13 mouse cellular contexts compared by ENCODE assay signal in the genomic region with DNA sequence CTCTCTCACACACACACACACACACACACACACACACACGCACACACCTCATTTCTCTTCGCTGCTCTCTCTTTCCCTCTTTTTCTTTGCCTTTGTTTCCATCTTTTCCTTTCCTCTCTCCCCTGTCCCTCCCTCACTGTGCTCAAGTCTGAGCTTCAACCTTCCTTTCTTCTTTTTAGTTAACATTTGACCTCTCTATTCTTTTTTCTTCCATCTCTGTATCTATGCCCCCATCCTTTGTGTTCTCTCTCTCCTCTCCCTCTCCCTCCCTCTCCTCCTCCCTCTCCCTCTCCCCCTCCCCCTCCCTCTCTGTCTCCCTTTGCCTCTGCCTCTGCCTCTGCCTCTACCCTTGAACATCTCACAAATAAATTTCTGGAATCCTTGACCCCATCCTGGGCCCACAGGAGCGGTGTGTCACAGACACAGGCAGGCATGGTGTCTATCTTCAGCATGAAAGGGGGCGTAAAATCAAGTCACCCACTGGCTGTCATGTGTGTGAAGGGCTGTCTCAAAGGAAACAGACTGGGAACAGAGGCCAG. TPM values are rescaled to one million over a fixed set of nuclear protein-coding genes. Genes with fewer than 3 reads are reported as not detected.
DNase-seq lines count a peak whose midpoint lies in the region; ATAC-seq and TF ChIP-seq lines count a peak whose summit lies in the region.
"Had no signal": no experiment of that assay in that cellular context is flagged by ENCODE, and none has a peak within 500 bp of the region (broad histone marks: within the 10 kb centered on the region; RNA-seq: fewer than 3 reads in every experiment).

No protein-coding gene starts in this region.

- peak overlapping the region; percentile 29 for H3K4me3 ChIP-seq in forebrain, embryonic 16.5 days (replicated peaks; ENCODE audit: low read length)
- H3K4me3 ChIP-seq in hindbrain, postnatal 0 days (ENCODE audit: low read length) = no peak overlapping the region
- no peak overlapping the region for H3K4me3 ChIP-seq in neural tube, embryonic 12.5 days
- no peak overlapping the region for H3K4me3 ChIP-seq in intestine, embryonic 16.5 days (ENCODE audit: low read length)
- H3K4me3 ChIP-seq in liver, embryonic 11.5 days (ENCODE audit: low read depth, low read length) = no peak overlapping the region
- H3K4me3 ChIP-seq: embryonic facial prominence, embryonic 15.5 days; kidney, embryonic 15.5 days had no signal

- TF ChIP-seq CTCF in hindbrain, postnatal 0 days (IDR thresholded peaks at IDR 0.05; ENCODE audit: low read depth) = no peak

- WGBS in forebrain, embryonic 16.5 days = 35% methylated on average over 4 of the region's 4 CpGs
- 25% methylated on average over 4 of the region's 4 CpGs for WGBS in hindbrain, postnatal 0 days
- WGBS in neural tube, embryonic 12.5 days = 42% methylated on average over 4 of the region's 4 CpGs
- 53% methylated on average over 4 of the region's 4 CpGs for WGBS in intestine, embryonic 16.5 days
- WGBS in liver, embryonic 11.5 days = 48% methylated on average over 4 of the region's 4 CpGs

- H3K9ac ChIP-seq in forebrain, embryonic 16.5 days (replicated peaks; ENCODE audit: low read depth, low read length) = peak overlapping the region; percentile 37; the same call in 1 of the 2 replicates
- no peak overlapping the region for H3K9ac ChIP-seq in hindbrain, postnatal 0 days (replicated peaks; ENCODE audit: low read length)
- peak overlapping the region; percentile 30; the same call in 1 of the 2 replicates for H3K9ac ChIP-seq in neural tube, embryonic 12.5 days
- no peak overlapping the region for H3K9ac ChIP-seq in intestine, embryonic 16.5 days (ENCODE audit: low read depth, low read length)
- no peak overlapping the region for H3K9ac ChIP-seq in liver, embryonic 11.5 days (ENCODE audit: low read depth, low read length)
- H3K9ac ChIP-seq: embryonic facial prominence, embryonic 15.5 days; kidney, embryonic 15.5 days had no signal

- peaks cover 11% of the 10 kb centered on the region for H3K4me1 ChIP-seq in forebrain, embryonic 16.5 days (replicated peaks; ENCODE audit: control insufficient read depth, insufficient read depth, low read length)
- peaks cover 11% of the 10 kb centered on the region for H3K4me1 ChIP-seq in hindbrain, postnatal 0 days (ENCODE audit: insufficient read depth, low read length)
- H3K4me1 ChIP-seq in neural tube, embryonic 12.5 days = peaks cover 15% of the 10 kb centered on the region
- no peaks in the 10 kb centered on the region for H3K4me1 ChIP-seq in intestine, embryonic 16.5 days (ENCODE audit: control insufficient read depth, insufficient read depth, low read length)
- H3K4me1 ChIP-seq in liver, embryonic 11.5 days (replicated peaks; ENCODE audit: control insufficient read depth, insufficient read depth, low read length) = no peaks in the 10 kb centered on the region
- H3K4me1 ChIP-seq: embryonic facial prominence, embryonic 15.5 days; kidney, embryonic 15.5 days had no signal

- H3K27me3 ChIP-seq in forebrain, embryonic 16.5 days (replicated peaks; ENCODE audit: control insufficient read depth, insufficient read depth, low read length) = no peaks in the 10 kb centered on the region
- no peaks in the 10 kb centered on the region for H3K27me3 ChIP-seq in hindbrain, postnatal 0 days (ENCODE audit: insufficient read depth, low read length)
- H3K27me3 ChIP-seq in neural tube, embryonic 12.5 days (replicated peaks) = no peaks in the 10 kb centered on the region
- H3K27me3 ChIP-seq in intestine, embryonic 16.5 days (replicated peaks; ENCODE audit: control insufficient read depth, insufficient read depth, low read length) = no peaks in the 10 kb centered on the region
- H3K27me3 ChIP-seq in liver, embryonic 11.5 days (replicated peaks; ENCODE audit: control insufficient read depth, insufficient read depth, low read length) = no peaks in the 10 kb centered on the region
- H3K27me3 ChIP-seq: embryonic facial prominence, embryonic 15.5 days; kidney, embryonic 15.5 days had no signal

- peak overlapping the region; percentile 72 for H3K27ac ChIP-seq in forebrain, embryonic 16.5 days (ENCODE audit: low read length)
- H3K27ac ChIP-seq in hindbrain, postnatal 0 days = peak overlapping the region; percentile 22; the same call in 1 of the 2 replicates
- H3K27ac ChIP-seq in neural tube, embryonic 12.5 days = no peak overlapping the region
- H3K27ac ChIP-seq in intestine, embryonic 16.5 days (ENCODE audit: low read length) = no peak overlapping the region
- H3K27ac ChIP-seq in liver, embryonic 11.5 days (ENCODE audit: low read depth, low read length) = no peak overlapping the region
- H3K27ac ChIP-seq: embryonic facial prominence, embryonic 15.5 days; kidney, embryonic 15.5 days; macrophage had no signal

- peaks cover 12% of the 10 kb centered on the region; the same call in 1 of the 2 replicates for H3K36me3 ChIP-seq in forebrain, embryonic 16.5 days (ENCODE audit: control insufficient read depth, insufficient read depth)
- no peaks in the 10 kb centered on the region; the same call in 1 of the 2 replicates for H3K36me3 ChIP-seq in hindbrain, postnatal 0 days (ENCODE audit: insufficient read depth, low read length)
- H3K36me3 ChIP-seq in neural tube, embryonic 12.5 days = peaks cover 13% of the 10 kb centered on the region; the same call in 1 of the 2 replicates
- no peaks in the 10 kb centered on the region for H3K36me3 ChIP-seq in intestine, embryonic 16.5 days (ENCODE audit: control insufficient read depth, insufficient read depth, low read length)
- no peaks in the 10 kb centered on the region for H3K36me3 ChIP-seq in liver, embryonic 11.5 days (ENCODE audit: control insufficient read depth, insufficient read depth, low read length)
- H3K36me3 ChIP-seq: embryonic facial prominence, embryonic 15.5 days; kidney, embryonic 15.5 days had no signal

- peak overlapping the region; percentile 46 for H3K4me2 ChIP-seq in forebrain, embryonic 16.5 days (ENCODE audit: low read length)
- peak overlapping the region; percentile 47 for H3K4me2 ChIP-seq in hindbrain, postnatal 0 days (ENCODE audit: low read depth, low read length)
- peak overlapping the region; percentile 47 for H3K4me2 ChIP-seq in neural tube, embryonic 12.5 days (replicated peaks)
- H3K4me2 ChIP-seq in intestine, embryonic 16.5 days (ENCODE audit: low read depth, low read length) = no peak overlapping the region
- H3K4me2 ChIP-seq in liver, embryonic 11.5 days = no peak overlapping the region
- H3K4me2 ChIP-seq: embryonic facial prominence, embryonic 15.5 days; kidney, embryonic 15.5 days had no signal

- DNase-seq in heart, adult 11 months = peak; percentile 45
- DNase-seq in heart, postnatal 14 days = no peak
- no peak for DNase-seq in hindbrain, postnatal 0 days (ENCODE audit: low spot score)
- no peak for DNase-seq in liver, embryonic 11.5 days (ENCODE audit: low spot score)
- DNase-seq in heart, adult 9 months (ENCODE audit: low spot score in 2 of 2) = no peak
- DNase-seq: gastrocnemius, postnatal 36 days; lung, adult 18-20 months had no signal

- intact Hi-C loops in heart, postnatal 14 days (cut with DNase I) = no loop called here

- peak; percentile 31 for ATAC-seq in forebrain, embryonic 16.5 days
- ATAC-seq in hindbrain, postnatal 0 days = peak; percentile 42; the same call in 1 of the 2 replicates
- ATAC-seq in neural tube, embryonic 12.5 days (ENCODE audit: low FRiP score, low read depth) = peak; percentile 37; the same call in 1 of the 2 replicates
- no peak for ATAC-seq in intestine, embryonic 16.5 days
- no peak for ATAC-seq in liver, embryonic 11.5 days (replicated peaks; ENCODE audit: low FRiP score)

- H3K9me3 ChIP-seq in forebrain, embryonic 16.5 days (ENCODE audit: control insufficient read depth, low read length) = no peaks in the 10 kb centered on the region
- no peaks in the 10 kb centered on the region for H3K9me3 ChIP-seq in hindbrain, postnatal 0 days (ENCODE audit: low read length)
- H3K9me3 ChIP-seq in neural tube, embryonic 12.5 days = no peaks in the 10 kb centered on the region
- H3K9me3 ChIP-seq in intestine, embryonic 16.5 days (ENCODE audit: control insufficient read depth, low read length) = no peaks in the 10 kb centered on the region
- no peaks in the 10 kb centered on the region for H3K9me3 ChIP-seq in liver, embryonic 11.5 days (ENCODE audit: control insufficient read depth, low read length)
- H3K9me3 ChIP-seq: embryonic facial prominence, embryonic 15.5 days; kidney, embryonic 15.5 days had no signal

RNA-seq across cellular contexts. Expression of gene Lhfpl4, which starts 15.9 kb away (rescaled TPM):
- under 1 TPM; 0.31 to 0.32 TPM for total RNA-seq in heart, postnatal 14 days (2021)
- 40.1 and 49.4 TPM in 2 replicates for polyA plus RNA-seq in forebrain, embryonic 16.5 days (2015; fragmentation: Nextera tagmentation; extraction: Ambion mirVana)
- 64.9 and 72.9 TPM in 2 replicates for total RNA-seq in hindbrain, postnatal 0 days (2014; rRNA removed)
- 50.9 and 56.0 TPM in 2 replicates for polyA plus RNA-seq in hindbrain, postnatal 0 days (2015; fragmentation: Nextera tagmentation; extraction: Ambion mirVana)
- polyA plus RNA-seq in neural tube, embryonic 12.5 days (2016; fragmentation: Nextera tagmentation; extraction: Ambion mirVana) = 40.8 and 42.7 TPM in 2 replicates
- polyA plus RNA-seq in intestine, embryonic 16.5 days (2015; fragmentation: Nextera tagmentation; extraction: Ambion mirVana) = 1.2 and 1.5 TPM in 2 replicates
- 0.81 and 1.0 TPM in 2 replicates for polyA plus RNA-seq in liver, embryonic 11.5 days (2014; fragmentation: Nextera tagmentation; extraction: Ambion mirVana)
- polyA plus RNA-seq: macrophage had no signal

RNA-seq across cellular contexts. Expression of gene Mtmr14, which starts 58.4 kb away (rescaled TPM):
- total RNA-seq in heart, postnatal 14 days (2021) = 10 to 100 TPM; 15.0 to 15.3 TPM
- polyA plus RNA-seq in forebrain, embryonic 16.5 days (2015; fragmentation: Nextera tagmentation; extraction: Ambion mirVana) = 42.1 and 44.4 TPM in 2 replicates
- 48.9 and 49.8 TPM in 2 replicates for total RNA-seq in hindbrain, postnatal 0 days (2014; rRNA removed)
- polyA plus RNA-seq in hindbrain, postnatal 0 days (2015; fragmentation: Nextera tagmentation; extraction: Ambion mirVana) = 29.1 and 34.8 TPM in 2 replicates
- 46.0 and 48.6 TPM in 2 replicates for polyA plus RNA-seq in neural tube, embryonic 12.5 days (2016; fragmentation: Nextera tagmentation; extraction: Ambion mirVana)
- polyA plus RNA-seq in intestine, embryonic 16.5 days (2015; fragmentation: Nextera tagmentation; extraction: Ambion mirVana) = 28.8 and 32.3 TPM in 2 replicates
- polyA plus RNA-seq in liver, embryonic 11.5 days (2014; fragmentation: Nextera tagmentation; extraction: Ambion mirVana) = 29.9 and 30.7 TPM in 2 replicates

Comparison
In these comparisons a context has a peak if more than half of its experiments do, and no peak if none do; other contexts are left out.
1. ATAC-seq: peak in forebrain, embryonic 16.5 days (single experiment), hindbrain, postnatal 0 days (single experiment) and neural tube, embryonic 12.5 days (single experiment); none in intestine, embryonic 16.5 days (single experiment) and liver, embryonic 11.5 days (single experiment).
2. H3K27ac ChIP-seq: peak in forebrain, embryonic 16.5 days (single experiment) and hindbrain, postnatal 0 days (single experiment); none in neural tube, embryonic 12.5 days (single experiment), intestine, embryonic 16.5 days (single experiment) and liver, embryonic 11.5 days (single experiment).
3. H3K4me2 ChIP-seq: peak in forebrain, embryonic 16.5 days (single experiment), hindbrain, postnatal 0 days (single experiment) and neural tube, embryonic 12.5 days (single experiment); none in intestine, embryonic 16.5 days (single experiment) and liver, embryonic 11.5 days (single experiment).
4. H3K9ac ChIP-seq: peak in forebrain, embryonic 16.5 days (single experiment) and neural tube, embryonic 12.5 days (single experiment); none in hindbrain, postnatal 0 days (single experiment), intestine, embryonic 16.5 days (single experiment) and liver, embryonic 11.5 days (single experiment).
5. RNA of gene Lhfpl4, which starts 15.9 kb away (polyA plus RNA-seq): 50.9 to 56.0 TPM in hindbrain, postnatal 0 days, 40.1 to 49.4 TPM in forebrain, embryonic 16.5 days and 40.8 to 42.7 TPM in neural tube, embryonic 12.5 days; 1.2 to 1.5 TPM in intestine, embryonic 16.5 days and 0.81 to 1.0 TPM in liver, embryonic 11.5 days; every median in the first group is over 10 times any median in the second.